Mouse (Mus musculus): ENCODE data around the gene 2810408A11Rik. TPM values are rescaled to one million over a fixed set of nuclear protein-coding genes. Genes with fewer than 3 reads are reported as not detected.
A peak's percentile ranks its signal among the peaks of the same experiment; 100 is the strongest.
"Not testable (repeated sequence)": the region's sequence is repeated elsewhere in the genome, so short reads cannot be mapped to it uniquely, and the experiment has no call there.

Gene 2810408A11Rik
- polyA plus RNA-seq, 1 experiment, result 0.38 TPM

GRCm38 (mm10) chr11:69921114-69922011, 20.6 kb upstream of the 2810408A11Rik start, which contains the start of gene Eif5a:
Eif5a (minus strand) TSS chr11:69921958.
- Histone ChIP-seq H3K4me3 (ENCODE audit: insufficient read depth, low read length) (peak within 1 kb of the TSS; percentile 54), H3K4me1 (ENCODE audit: control insufficient read depth, insufficient read depth, low read length) (peaks cover 1% of the 10 kb centered on the region), H3K27ac (ENCODE audit: insufficient read depth, low read length) (peak within 1 kb of the TSS; percentile 92)
- peak; percentile 41; the same call in 1 of the 2 replicates for TF ChIP-seq CTCF (IDR thresholded peaks at IDR 0.05; ENCODE audit: extremely low read depth, insufficient read depth, low read length)
- TF ChIP-seq POLR2A (IDR thresholded peaks at IDR 0.05; ENCODE audit: extremely low read depth, insufficient read depth, low read length), result peak; percentile 93

- peaks cover 1% of the 10 kb centered on the region for H3K4me1 ChIP-seq (ENCODE audit: control insufficient read depth, insufficient read depth, low read length)
- H3K27ac ChIP-seq (ENCODE audit: insufficient read depth, low read length), result peak overlapping the region; percentile 92
- no peak for TF ChIP-seq POLR2A (IDR thresholded peaks at IDR 0.05; ENCODE audit: extremely low read depth, insufficient read depth, low read length)
- TF ChIP-seq CTCF (IDR thresholded peaks at IDR 0.05; ENCODE audit: extremely low read depth, insufficient read depth, low read length), result no peak
- peak overlapping the region; percentile 52 for H3K4me3 ChIP-seq (ENCODE audit: insufficient read depth, low read length)
Measured at GRCm38 (mm10) chr11:69920266-69921031, 19.7 kb upstream of the 2810408A11Rik start.

- Histone ChIP-seq H3K4me3 (ENCODE audit: insufficient read depth, low read length) (peak overlapping the region; percentile 52), H3K27ac (ENCODE audit: insufficient read depth, low read length) (peak overlapping the region; percentile 10; the same call in 1 of the 2 replicates), H3K4me1 (ENCODE audit: control insufficient read depth, insufficient read depth, low read length) (peaks cover 4% of the 10 kb centered on the region)
- TF ChIP-seq CTCF (IDR thresholded peaks at IDR 0.05; ENCODE audit: extremely low read depth, insufficient read depth, low read length), result no peak
- no peak for TF ChIP-seq POLR2A (IDR thresholded peaks at IDR 0.05; ENCODE audit: extremely low read depth, insufficient read depth, low read length)
Measured at GRCm38 (mm10) chr11:69919661-69920265, 19.0 kb upstream of the 2810408A11Rik start.

DNA sequence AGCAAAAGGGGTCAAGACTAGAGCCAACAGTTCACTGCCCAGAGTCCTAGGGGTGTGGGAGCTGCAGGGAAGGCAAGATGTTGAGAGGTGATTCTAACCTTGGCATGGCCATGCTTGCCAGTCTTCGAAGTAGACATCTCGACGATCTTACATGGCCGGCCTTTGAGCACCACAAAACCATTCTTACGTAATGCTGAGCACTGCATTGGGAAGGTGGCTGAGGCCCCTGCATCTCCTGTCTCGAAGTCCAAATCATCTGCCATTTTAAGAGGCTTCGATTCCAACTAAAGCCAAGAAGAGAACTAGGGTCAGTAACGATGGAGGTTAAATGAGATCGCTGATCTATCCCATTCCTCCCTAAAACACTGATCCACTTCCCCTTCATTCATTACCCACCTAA, 18.3 kb upstream of the 2810408A11Rik start:
- H3K27ac ChIP-seq (ENCODE audit: insufficient read depth, low read length), result no peak overlapping the region
- H3K4me3 ChIP-seq (ENCODE audit: insufficient read depth, low read length), result no peak overlapping the region; the same call in 1 of the 2 replicates
- no peak for TF ChIP-seq CTCF (IDR thresholded peaks at IDR 0.05; ENCODE audit: extremely low read depth, insufficient read depth, low read length)
- no peak for TF ChIP-seq POLR2A (IDR thresholded peaks at IDR 0.05; ENCODE audit: extremely low read depth, insufficient read depth, low read length)
- peaks cover 4% of the 10 kb centered on the region for H3K4me1 ChIP-seq (ENCODE audit: control insufficient read depth, insufficient read depth, low read length)

GRCm38 (mm10) chr11:69918118-69918517, 17.3 kb upstream of the 2810408A11Rik start:
- TF ChIP-seq CTCF (IDR thresholded peaks at IDR 0.05; ENCODE audit: extremely low read depth, insufficient read depth, low read length) (no peak), POLR2A (IDR thresholded peaks at IDR 0.05; ENCODE audit: extremely low read depth, insufficient read depth, low read length) (no peak)
- no peak overlapping the region for H3K27ac ChIP-seq (ENCODE audit: insufficient read depth, low read length)
- H3K4me1 ChIP-seq (ENCODE audit: control insufficient read depth, insufficient read depth, low read length), result peaks cover 4% of the 10 kb centered on the region
- no peak overlapping the region for H3K4me3 ChIP-seq (ENCODE audit: insufficient read depth, low read length)

GRCm38 (mm10) chr11:69917379-69917948, 16.7 kb upstream of the 2810408A11Rik start:
- Histone ChIP-seq H3K4me1 (ENCODE audit: control insufficient read depth, insufficient read depth, low read length) (peaks cover 4% of the 10 kb centered on the region), H3K27ac (ENCODE audit: insufficient read depth, low read length) (no peak overlapping the region)

GRCm38 (mm10) chr11:69916652-69917378, 16.0 kb upstream of the 2810408A11Rik start:
- H3K4me1 ChIP-seq (ENCODE audit: control insufficient read depth, insufficient read depth, low read length); H3K27ac ChIP-seq (ENCODE audit: insufficient read depth, low read length); H3K4me3 ChIP-seq (ENCODE audit: insufficient read depth, low read length): not testable (repeated sequence)

More at GRCm38 (mm10) chr11:69917379-69917948, 16.7 kb upstream of the 2810408A11Rik start:
- no peak overlapping the region for H3K4me3 ChIP-seq (ENCODE audit: insufficient read depth, low read length)
- no peak for TF ChIP-seq CTCF (IDR thresholded peaks at IDR 0.05; ENCODE audit: extremely low read depth, insufficient read depth, low read length)
- no peak for TF ChIP-seq POLR2A (IDR thresholded peaks at IDR 0.05; ENCODE audit: extremely low read depth, insufficient read depth, low read length)

GRCm38 (mm10) chr11:69915667-69916627, 15.2 kb upstream of the 2810408A11Rik start:
- TF ChIP-seq POLR2A (IDR thresholded peaks at IDR 0.05; ENCODE audit: extremely low read depth, insufficient read depth, low read length) (0 out of 2 replicates have a peak, but pooled peaks have one; percentile 8), CTCF (IDR thresholded peaks at IDR 0.05; ENCODE audit: extremely low read depth, insufficient read depth, low read length) (no peak)
- Histone ChIP-seq H3K4me3 (ENCODE audit: insufficient read depth, low read length) (no peak overlapping the region), H3K27ac (ENCODE audit: insufficient read depth, low read length) (no peak overlapping the region), H3K4me1 (ENCODE audit: control insufficient read depth, insufficient read depth, low read length) (peaks cover 4% of the 10 kb centered on the region)
